Mouse (Mus musculus) mesoderm, embryonic 11.5 days (tissue): ENCODE measurements around the gene Pld6.

Experiments
- DNase-seq: peaks from one replicate; pipeline ENCODE4 v3.0.0-alpha.2; 2012; ENCODE audit warnings: low read depth, low spot score

The Pld6 gene

GRCm38 (mm10) chr11:59786444-59787198 is 824 bp downstream of the Pld6 start:
- DNase-seq = no peak

- no peak for DNase-seq
Observed at GRCm38 (mm10) chr11:59783591-59783990, 3.9 kb downstream of the Pld6 start.

GRCm38 (mm10) chr11:59782091-59782590 is 5.3 kb downstream of the Pld6 start:
- DNase-seq = no peak

- DNase-seq = no peak
Observed at GRCm38 (mm10) chr11:59780241-59780640, 7.2 kb downstream of the Pld6 start.

- no peak for DNase-seq
Observed at GRCm38 (mm10) chr11:59779406-59779805, 8.0 kb downstream of the Pld6 start.

- DNase-seq = no peak
Observed at GRCm38 (mm10) chr11:59778874-59779223, 8.6 kb downstream of the Pld6 start.

- DNase-seq = peak; percentile 82
Observed at GRCm38 (mm10) chr11:59778181-59778873, 9.1 kb downstream of the Pld6 start.

GRCm38 (mm10) chr11:59777259-59777658 is 10.2 kb downstream of the Pld6 start:
- DNase-seq = no peak

GRCm38 (mm10) chr11:59775435-59776148 is 11.9 kb downstream of the Pld6 start:
- DNase-seq = no peak

- no peak for DNase-seq
Observed at GRCm38 (mm10) chr11:59774522-59774921, 12.9 kb downstream of the Pld6 start.

GRCm38 (mm10) chr11:59772902-59773301 is 14.5 kb downstream of the Pld6 start:
- no peak for DNase-seq

- DNase-seq = no peak
Observed at GRCm38 (mm10) chr11:59772291-59772690, 15.2 kb downstream of the Pld6 start.

GRCm38 (mm10) chr11:59770753-59771152 is 16.7 kb downstream of the Pld6 start:
- DNase-seq = no peak

GRCm38 (mm10) chr11:59769738-59770137 is 17.7 kb downstream of the Pld6 start:
- DNase-seq = no peak

- no peak for DNase-seq
Observed at GRCm38 (mm10) chr11:59769307-59769706, 18.1 kb downstream of the Pld6 start.

GRCm38 (mm10) chr11:59760796-59761195 is 26.6 kb downstream of the Pld6 start:
- no peak for DNase-seq

- DNase-seq = no peak
Observed at GRCm38 (mm10) chr11:59759626-59760025, 27.8 kb downstream of the Pld6 start.

- DNase-seq = no peak
Observed at GRCm38 (mm10) chr11:59759178-59759577, 28.3 kb downstream of the Pld6 start.

GRCm38 (mm10) chr11:59758191-59758985 is 29.1 kb downstream of the Pld6 start:
- DNase-seq = no peak

- no peak for DNase-seq
Observed at GRCm38 (mm10) chr11:59756351-59756750, 31.1 kb downstream of the Pld6 start.

- no peak for DNase-seq
Observed at GRCm38 (mm10) chr11:59754504-59754903, 32.9 kb downstream of the Pld6 start.

GRCm38 (mm10) chr11:59749050-59749449 is 38.4 kb downstream of the Pld6 start:
- no peak for DNase-seq
